Mouse (Mus musculus): ENCODE results near the gene Ostm1.

DNA sequence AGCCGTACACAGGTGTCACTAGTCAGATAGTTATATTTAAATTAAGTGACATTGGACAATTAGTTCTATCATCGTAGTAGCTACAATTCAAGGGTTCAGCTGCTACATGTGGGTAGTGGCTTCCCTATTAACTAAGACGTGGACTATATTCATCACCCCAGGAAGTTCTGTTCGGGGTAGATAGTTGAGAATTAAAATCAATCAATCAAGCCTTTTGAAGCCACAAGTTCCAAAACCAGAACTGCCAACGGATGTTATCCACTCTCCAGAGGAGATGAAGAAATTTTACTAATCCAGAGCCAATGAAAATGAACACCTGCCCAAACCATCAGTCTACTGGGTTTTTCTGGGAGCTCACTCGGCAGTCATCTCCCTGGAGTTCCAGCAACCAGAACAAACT is 94.7 kb downstream of the Ostm1 start:
- TF ChIP-seq POLR2A (IDR thresholded peaks at IDR 0.05; ENCODE audit: extremely low read depth, insufficient read depth, low read length) (no peak), CTCF (IDR thresholded peaks at IDR 0.05; ENCODE audit: extremely low read depth, insufficient read depth, low read length) (no peak)
